Mouse (Mus musculus) neutrophil, adult 5-6 weeks (primary cell): Measurements from ENCODE around the gene Agxt. TPM values are rescaled to one million over a fixed set of nuclear protein-coding genes. Genes with fewer than 3 reads are reported as not detected.

Experiments
- ATAC-seq: fragments of 151-379, 151-347 bp; 2 replicates; pipeline ENCODE4 v1.8.0; 2017; ENCODE audit warnings: mild to moderate bottlenecking, moderate TSS enrichment; ENCODE audit not compliant: insufficient number of reproducible peaks, poor library complexity, low FRiP score, severe bottlenecking; ENCODE audit errors: extremely low read depth
- total RNA-seq: library from RNA; stranded (forward); fragments of 200-1000 nt; gene quantifications from 2 replicates; pipeline ENCODE4 v1.2.3, GENCODE M21; 2017

Agxt gene
- total RNA-seq, 1 experiment from 2014 or later: not detected

DNA sequence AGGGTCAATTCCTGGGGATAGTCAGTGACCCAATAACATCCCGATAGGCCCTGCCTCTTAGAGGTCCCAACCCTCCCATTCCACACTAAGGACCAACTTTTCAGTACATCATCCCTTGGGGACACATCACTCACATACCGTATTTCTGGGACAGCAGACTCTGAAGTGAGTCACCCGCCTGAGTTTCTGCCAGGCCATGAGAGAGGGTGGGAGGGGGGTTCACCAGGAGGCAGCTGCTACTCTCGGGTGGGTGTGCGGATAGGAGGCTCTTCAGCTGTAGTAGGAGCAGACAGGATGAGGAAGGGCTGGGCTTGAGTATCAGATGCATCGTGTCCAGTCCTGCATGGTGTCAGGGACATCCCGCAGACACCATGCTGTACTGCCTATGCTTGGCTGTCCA, 4.7 kb downstream of the Agxt start:
- no peak for ATAC-seq

GRCm38 (mm10) chr1:93142871-93143270, 7.8 kb downstream of the Agxt start:
- ATAC-seq: no peak

GRCm38 (mm10) chr1:93144176-93144575, 9.1 kb downstream of the Agxt start:
- no peak for ATAC-seq

DNA sequence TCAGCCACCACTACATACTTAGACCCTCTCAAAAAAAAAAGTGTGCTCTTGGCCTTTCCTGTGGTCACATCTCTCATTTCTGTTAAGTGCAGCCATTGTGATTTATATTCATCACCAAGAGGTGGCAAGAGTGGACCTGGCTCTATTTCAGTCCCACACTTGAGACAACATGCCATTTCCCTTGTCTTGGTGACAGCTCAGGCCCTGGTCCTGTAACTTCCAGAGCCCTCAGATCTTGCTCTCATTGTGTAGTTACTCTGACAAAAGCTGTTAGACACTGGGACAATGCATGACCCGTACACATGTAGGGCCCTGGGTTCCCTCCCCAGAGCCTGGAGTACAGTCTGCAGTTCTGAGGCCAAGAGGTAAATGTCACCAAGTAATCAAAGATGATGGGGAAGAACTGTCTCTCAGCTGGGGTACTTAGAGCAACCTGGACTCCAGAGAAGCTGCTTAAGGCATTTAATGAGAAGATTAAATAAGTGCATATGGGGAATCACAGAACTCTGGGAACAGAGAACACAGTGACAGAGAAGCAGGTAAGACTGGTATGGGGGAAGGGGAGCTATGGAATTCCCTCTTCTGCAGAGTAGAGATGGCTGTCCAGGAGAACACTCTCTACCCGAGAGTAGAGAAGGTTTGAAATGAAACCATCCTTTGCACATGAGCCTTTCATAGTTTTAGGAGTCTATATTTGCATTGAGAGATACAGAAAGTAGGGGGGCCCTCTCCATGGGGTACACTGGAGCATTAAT, 16.0 kb downstream of the Agxt start:
- no peak for ATAC-seq

DNA sequence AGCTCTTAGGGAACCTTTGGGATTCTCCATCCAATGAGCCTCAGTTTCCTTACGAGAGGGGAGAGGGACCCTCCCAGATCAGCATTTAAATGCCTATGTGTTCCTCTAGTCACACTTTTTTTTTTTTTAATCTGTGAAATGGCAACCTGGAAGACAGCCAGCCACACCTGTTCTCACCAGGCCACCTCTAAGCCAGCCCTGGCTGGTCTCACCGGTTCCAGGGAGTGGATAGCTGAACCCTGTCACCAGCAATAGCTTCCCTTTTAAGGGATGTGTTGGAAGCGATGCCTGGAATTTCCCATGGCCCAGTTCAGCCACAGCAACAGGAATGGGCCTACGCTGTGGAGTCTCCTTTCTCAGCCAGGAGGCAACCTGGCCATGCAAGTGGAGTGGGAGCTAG, 22.5 kb downstream of the Agxt start:
- ATAC-seq: no peak

GRCm38 (mm10) chr1:93158916-93159315, 23.9 kb downstream of the Agxt start:
- no peak for ATAC-seq

GRCm38 (mm10) chr1:93159566-93160500, 24.8 kb downstream of the Agxt start:
- no peak for ATAC-seq

DNA sequence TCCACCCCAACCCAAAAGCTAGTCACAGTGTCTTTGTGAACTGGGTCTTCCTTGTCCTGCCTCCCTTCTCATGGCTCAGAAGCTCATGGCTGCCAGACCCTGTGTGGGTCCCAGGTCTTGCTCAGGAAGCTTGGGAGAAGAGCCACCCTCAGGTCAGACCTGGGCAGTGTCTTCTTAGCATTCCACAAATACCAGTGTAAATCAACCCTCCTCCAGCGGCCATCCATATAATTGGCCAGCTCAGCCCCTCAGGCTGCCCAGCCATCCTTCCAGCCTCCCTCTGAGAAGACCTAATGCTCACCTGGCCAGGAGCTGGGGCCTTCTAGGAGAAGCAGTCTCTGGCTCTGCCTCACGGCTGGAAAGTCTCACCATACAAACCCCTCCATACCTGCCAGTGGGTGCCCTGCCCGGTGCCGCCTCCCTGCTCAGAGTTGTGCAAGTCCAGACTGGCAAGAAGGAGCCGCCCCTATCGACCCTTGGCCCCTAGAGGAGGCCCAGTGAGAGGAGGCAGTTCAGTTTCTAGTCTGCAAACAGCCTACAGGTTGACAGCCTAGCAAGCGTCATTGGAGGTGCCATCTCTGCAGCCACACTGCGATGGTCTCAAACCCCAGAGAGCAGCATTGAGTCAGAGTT, 25.6 kb downstream of the Agxt start, which contains the start of gene 2310007B03Rik:
2310007B03Rik (minus strand) TSS at position 448 of the 633 bp plus-strand sequence.
- ATAC-seq: no peak

DNA sequence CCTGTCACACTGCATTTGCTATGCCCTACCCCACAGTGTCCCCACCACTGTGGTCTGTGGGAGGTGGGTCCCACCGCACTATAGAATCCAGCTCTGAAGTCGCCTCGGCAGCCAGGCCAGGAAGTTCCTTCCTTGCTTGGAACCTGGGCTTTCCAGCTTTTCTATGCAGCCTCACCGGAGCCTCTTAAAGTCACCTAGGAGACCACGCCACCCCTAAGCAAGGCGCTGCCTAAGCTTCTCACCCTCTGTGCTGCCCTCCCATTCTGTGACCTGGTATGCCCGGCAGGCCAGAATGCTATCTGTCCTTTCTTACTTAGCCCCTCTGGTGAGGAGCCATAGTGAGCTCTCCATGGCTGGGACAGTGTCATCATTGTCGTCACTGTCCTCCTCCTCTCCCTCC, 26.3 kb downstream of the Agxt start:
- no peak for ATAC-seq

DNA sequence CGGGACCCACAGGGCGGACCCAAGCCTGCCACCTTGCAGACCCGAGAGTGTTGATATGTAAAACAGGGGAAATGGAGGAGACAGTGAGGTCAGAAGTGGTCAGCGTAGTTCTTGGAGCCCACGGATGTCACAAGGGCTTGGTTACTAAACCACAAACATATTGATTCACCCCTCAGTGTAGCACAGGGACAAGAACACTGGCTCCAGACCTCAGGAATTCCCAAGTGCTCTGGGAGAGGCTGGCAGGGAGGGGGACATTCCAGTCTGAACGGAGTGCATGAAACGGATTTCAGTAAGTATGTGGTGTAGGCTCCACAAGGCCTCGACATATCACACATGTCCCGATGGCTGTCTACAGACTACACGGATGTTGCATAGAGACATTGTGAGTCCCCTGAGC, 26.9 kb downstream of the Agxt start:
- ATAC-seq: no peak

GRCm38 (mm10) chr1:93162588-93162987, 27.5 kb downstream of the Agxt start:
- no peak for ATAC-seq

DNA sequence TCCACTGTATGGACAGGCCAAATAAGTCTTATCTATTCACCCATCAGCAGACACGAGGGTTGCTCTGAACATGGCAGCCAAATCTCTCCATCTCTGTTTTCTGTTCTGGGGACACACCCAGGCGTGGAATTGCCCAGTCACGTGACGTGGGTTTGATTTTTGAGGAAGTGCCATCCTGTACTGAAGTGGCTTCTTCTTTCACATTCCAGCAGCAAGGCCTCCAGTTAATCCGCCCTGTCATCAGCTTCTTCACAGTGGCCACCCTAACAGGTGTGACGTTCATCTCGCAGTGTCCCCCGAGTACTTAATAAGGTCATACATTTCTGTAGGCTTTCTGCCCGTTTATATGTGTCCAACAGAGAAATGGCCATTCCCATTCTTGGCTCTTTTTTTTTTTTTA, 30.4 kb downstream of the Agxt start:
- no peak for ATAC-seq

DNA sequence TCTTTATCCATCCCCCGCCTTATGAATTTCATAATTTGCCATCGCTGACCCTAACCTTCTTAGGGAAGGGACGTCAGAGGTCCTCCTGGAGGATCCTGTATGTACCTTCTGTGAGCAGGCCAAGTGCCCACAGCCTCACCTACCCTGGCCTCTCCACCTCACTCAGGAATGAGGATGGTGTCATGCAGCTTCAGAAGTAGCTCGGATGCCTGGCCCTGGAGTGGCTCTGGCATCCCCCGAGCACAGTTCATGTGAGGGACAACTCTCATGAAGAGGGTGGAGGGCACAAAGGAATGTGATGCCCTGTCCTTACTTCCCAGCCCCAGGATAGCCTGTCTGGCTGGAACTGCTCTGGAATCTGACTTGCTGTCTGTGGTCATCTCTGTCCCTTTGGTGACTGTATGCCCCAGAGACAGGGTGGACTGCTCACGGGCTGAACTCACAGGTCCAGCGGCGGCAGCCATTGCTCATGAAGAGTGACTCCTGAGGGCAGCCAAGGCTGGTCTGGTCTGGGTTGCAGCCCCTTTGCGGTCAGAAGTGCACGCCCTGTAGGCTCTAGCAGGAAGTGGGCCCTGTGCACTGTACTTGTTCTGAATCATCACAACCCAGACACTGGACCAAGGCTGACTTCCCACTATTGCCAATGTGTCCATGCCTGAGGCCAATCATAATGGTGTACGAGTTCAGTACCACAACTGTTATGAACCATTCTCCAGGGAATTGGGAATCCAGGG, 31.5 kb downstream of the Agxt start:
- ATAC-seq: no peak

- no peak for ATAC-seq
Observed at GRCm38 (mm10) chr1:93168295-93168775, 33.3 kb downstream of the Agxt start, which contains the start of gene Crocc2. Gene Crocc2, plus strand, starts transcription at chr1:93168725.

DNA sequence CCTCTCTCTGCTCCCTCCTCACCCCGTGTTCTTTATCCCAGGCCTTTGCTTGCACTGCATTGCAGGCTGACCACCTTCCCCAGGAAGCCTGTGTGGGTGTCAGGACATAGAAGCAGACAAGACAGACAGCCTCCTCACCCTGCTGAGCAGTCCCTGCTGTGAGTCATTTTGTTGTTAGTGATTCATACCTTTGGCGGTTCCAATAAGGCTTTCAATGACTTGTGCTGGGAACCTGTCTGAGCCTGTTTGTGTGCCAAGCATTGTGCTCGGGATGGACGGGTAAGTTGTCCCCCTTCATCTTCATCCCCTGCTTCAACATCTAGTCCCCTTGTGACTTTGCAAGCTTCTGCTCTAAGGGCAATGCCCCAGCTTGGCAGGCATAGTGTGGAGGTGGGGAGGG, 38.6 kb downstream of the Agxt start:
- no peak for ATAC-seq

- peak; percentile 57 for ATAC-seq
Observed at GRCm38 (mm10) chr1:93174399-93174798, 39.4 kb downstream of the Agxt start.

DNA sequence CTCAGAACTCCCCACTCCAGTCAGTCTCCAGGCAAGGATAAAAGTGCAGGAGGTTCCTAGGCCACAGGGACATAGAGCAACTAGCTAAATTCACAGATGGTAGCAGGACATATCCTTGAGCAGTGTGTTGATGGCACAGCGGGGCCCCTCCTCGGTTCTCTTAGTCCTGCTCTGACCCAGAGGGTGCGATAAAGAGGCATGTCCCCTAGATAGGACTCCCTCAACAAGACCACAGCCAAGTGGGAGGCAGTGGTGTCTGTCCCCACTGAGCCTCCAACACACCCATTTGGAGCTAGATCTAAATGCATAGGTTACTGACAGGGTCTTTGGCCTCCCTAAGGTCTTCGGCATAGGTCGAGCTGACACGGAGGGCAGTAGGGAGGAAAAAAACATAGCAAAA, 40.8 kb downstream of the Agxt start:
- ATAC-seq: no peak

DNA sequence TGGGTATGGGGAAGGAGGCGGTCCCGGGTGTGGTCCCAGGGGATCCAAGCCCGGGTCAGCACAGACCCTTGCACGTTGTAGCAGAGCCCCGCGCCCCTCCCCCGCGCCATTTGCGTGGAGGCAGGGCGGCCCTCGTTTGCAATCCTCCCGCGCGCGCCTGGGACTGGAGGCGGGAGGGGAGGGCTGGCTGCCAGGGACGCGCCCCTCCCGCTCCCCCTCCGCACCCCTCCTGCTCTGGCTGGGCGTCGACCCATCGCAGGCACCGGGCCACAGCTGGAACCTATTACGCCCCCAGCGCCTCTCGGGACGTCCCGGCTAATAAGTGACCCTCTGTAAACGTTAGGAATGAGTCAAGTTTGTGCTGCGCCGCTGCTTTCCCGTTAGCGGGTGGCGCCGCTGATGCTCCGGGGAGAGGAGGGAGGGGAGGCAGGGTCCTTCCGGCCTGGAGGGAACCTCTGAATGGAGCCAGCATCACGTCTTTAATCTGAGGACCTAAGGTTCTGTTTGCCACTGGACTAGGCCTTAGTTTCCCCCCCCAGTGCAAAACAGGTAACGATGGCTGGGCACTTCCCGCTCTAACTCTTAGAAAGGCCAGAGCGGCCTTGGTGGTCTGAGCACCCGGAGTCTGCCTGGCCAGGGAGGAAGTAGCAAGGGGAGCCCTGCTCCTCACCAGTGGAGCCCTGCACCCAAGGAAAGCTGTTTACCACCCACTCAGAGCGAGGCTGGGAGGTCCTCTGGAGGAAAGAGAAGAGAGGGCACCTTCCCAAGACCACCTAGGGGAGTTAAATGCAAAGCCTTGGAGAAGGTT, 41.7 kb downstream of the Agxt start:
- no peak for ATAC-seq
